Mouse (Mus musculus): ENCODE measurements around the gene Pik3ca. TPM values are rescaled to one million over a fixed set of nuclear protein-coding genes. Genes with fewer than 3 reads are reported as not detected.

The Pik3ca gene
- total RNA-seq, 2 experiments from 2014 or later, result 60.9 to 61.6 TPM

DNA sequence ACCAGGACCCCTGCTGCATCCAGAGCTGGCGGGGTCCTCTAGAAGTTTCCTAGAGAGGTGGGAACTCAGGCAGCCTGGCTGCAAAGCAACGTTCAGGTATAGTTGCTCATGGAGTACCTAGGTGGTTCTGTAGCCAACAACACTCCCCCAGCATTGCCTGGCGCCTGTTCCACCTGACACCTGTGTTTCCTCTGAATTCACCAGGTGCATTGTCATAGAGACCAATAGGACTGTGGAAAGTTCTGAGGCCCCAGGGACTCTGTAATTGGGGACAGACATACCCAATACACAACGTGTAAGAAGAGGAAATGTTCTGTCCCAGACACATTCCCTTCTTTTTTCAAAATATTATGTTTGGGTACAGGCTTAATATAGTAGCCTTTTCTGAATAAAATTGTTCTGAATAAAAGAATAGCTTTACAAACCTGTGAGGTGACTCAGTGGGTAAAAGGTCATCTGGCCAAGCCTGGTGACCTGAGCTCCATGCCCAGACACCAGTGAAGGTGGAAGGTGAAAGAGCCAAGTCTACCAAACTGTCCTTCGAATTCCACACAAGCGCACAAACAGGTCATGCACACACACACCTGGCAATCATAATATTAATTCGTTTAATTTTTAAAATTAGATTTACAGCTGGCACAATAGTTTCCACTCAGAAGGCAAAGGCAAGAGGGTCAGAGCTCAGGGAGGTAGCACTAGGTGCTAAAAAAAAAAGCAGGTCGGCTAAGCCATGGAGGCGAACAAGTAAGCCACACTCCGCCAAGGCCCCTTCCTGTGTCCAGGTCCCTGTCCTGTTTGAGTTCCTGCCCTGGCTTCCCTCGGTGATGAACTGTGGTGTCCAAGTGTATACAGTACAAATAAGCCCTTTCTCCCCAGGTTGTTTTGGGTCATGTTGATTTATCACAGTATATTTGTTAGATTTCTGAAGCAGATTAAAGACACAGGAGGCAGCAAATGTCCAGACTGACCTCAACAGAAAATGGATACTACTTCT, 94.9 kb downstream of the Pik3ca start, which contains the start of gene Kcnmb3:
Gene Kcnmb3, minus strand, starts transcription at position 135 of the 994 bp plus-strand sequence.
- no peak for DNase-seq (ENCODE audit: low spot score in 2 of 2)
- intact Hi-C loops (cut with DNase I), result no loop called here

DNA sequence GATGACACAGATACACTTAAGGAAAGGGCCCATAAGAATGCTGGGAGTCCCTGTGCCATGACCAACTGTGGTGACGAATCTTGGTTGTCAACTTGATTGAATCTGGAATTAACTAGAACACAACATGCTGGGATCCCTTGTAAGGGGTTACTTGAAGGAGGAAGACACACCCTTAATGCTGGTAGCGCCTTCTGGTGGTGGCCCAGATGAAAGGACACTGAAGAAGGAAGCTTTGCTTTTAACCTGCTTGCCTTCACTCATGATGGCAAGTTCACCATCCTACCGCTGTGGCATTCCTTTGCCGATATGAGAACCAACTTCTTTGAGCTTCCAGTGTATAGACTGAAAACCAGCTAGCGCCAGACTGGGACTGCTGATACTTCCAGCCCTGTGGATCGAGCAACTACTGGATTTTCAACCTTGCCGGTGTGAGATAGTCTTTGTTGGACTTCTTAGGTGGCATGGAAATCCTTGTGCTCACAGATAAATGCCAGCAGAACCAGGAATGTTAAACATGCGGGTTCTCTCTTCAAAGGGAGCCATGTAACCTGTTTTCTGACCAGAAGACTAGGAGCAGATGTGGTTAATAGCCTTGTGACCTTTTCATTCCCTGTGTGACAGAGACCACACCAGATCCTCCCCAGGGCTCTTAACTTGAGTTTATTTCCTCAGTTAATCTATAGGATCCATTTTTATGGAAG, 97.1 kb downstream of the Pik3ca start:
- no peak for DNase-seq (ENCODE audit: low spot score in 2 of 2)
- intact Hi-C loops (cut with DNase I), result no loop called here

DNA sequence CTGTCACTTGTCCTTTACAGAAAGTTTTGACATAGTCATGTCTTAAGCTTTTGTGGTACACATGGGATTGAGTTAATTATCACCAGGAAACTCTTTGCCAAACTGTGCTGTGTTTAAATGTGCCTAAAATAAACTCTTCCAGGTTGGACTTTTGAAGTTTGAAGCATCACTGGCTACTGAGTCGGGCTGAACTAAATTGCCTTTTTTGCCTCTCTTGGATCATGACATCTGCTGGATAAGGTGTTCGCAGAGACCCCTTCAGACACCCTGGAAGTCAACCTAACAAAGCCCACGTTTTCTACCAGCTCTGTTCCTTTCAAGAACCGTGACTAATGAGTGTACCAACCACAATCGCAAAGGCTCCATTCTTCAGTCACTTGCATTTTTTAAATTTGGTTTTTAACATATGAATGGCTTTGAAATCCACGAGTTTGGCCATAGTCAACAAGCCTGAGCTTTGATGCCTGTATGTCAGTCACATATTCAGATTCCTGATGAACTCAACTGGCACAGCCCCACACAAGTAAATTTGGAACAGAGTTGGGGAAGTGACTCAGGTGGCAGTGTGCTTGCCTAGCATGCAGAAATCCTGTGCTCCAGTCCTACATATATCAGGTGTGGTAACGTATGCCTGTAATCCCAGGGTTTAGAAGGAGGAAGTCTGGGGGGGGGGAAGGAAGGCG, 97.8 kb downstream of the Pik3ca start:
- no peak for DNase-seq (ENCODE audit: low spot score in 2 of 2)
- intact Hi-C loops (cut with DNase I), result no loop called here

DNA sequence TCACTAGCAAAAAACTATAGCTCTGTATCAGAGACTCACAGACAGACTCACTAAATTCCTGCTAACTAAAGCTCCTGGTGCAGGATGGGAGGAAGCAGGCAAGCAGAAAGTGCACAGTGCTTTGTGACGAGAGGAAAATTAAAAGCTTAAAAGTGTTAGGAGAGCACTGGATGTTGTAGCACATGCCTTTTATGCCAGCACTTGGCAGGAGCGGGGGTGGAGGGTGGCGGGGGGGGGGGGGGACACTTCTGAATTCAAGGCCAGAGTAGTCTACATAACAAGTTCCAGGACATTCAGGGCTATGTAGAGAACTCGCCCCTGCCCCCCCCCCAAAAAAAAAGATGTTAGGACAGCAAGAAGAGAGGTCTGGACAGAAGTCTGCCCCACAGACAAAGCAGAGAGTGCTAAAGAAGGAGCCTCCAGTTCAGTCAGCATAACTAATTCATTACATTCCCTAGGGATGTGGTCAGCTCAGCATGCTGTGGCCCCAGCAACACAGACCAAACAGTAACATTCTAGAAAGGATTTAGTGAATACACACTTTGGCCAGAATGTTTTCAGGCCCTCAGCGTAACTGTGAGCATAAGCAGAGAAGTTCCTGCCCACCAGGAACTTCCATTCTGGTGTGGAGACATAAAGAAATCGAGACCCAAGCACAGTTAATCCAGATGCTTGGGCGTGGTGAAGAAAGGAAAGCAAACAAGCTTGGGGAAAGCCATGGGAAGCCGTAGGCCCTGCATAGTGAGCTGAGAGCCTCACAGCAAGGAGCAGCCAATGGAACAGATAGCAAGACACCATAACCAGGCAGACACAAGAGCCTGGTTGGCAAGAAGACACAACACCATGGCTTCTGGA, 98.6 kb downstream of the Pik3ca start:
- intact Hi-C loops (cut with DNase I), result no loop called here
- no peak for DNase-seq (ENCODE audit: low spot score in 2 of 2)

GRCm38 (mm10) chr3:32496711-32497070, 99.2 kb downstream of the Pik3ca start:
- no peak for DNase-seq (ENCODE audit: low spot score in 2 of 2)
- intact Hi-C loops (cut with DNase I), result no loop called here

DNA sequence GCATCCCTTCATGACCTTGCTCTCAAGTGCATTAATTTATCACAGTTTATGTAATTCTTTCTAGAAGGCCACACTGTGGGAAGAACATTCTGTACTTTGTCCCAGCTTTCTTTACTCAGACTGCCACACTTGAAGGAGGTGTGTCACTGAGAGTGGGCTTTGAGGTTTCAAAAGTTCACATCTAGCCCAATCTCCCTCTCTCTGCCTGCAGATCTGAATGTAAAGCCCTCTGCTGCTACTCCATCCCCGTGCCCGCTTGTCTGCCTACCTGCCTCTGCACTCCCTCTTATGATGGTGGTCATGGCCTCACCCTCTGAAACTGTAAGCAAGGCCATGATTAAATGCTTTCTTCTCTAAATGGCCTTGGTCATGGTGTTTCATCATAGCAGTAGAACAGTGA, 102.9 kb downstream of the Pik3ca start:
- no peak for DNase-seq (ENCODE audit: low spot score in 2 of 2)
- intact Hi-C loops (cut with DNase I), result no loop called here

- intact Hi-C loops (cut with DNase I), result loop anchor here (5.0 kb wide), 1 partner anchor 714 kb away; no protein-coding TSS in a partner anchor
Observed at GRCm38 (mm10) chr3:32505841-32506240, 108.4 kb downstream of the Pik3ca start.

DNA sequence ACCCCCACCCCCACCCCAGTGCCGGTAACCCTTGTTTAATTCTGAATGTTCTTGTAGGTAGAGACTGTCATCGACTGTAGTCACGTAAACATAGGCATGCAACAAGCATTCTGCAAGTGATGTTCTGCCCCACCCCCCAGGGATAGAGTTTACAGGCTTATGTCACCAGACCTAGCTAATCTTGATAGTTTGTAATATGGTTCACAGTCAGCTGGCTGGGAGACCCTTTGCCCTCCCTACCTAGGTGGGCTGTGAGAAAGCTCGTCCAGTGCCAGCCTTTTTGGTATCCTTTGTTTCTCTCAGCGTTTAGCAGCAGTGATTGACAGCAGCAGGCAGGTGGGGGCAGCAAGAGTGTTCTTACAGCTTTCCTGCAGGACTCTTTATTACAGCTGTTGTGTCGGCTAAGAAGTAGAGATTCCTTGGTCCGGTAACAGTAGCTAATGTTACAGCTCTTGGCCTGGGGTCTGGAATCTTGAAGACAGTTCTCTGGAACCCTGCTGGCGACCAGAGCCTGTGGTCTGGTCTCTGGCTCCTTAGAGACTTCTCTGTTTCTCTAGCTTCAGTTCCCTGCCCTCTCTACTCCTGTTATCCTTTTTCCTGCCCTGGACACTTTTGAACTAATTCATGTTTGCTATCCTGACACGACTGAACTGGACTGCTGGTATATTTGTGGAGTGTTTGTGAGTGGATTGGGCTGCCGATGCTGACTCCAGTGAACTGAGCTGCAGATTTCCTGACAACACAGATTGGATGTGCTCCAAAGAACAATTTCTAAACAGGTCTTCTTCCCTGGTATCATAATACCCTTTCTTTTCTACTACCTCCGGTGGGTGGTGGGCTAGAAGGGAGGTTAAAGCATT, 109.1 kb downstream of the Pik3ca start:
- no peak for DNase-seq (ENCODE audit: low spot score in 2 of 2)
- intact Hi-C loops (cut with DNase I), result loop anchor here (5.0 kb wide), 1 partner anchor 714 kb away; no protein-coding TSS in a partner anchor

More at GRCm38 (mm10) chr3:32505841-32506240, 108.4 kb downstream of the Pik3ca start:
- no peak for DNase-seq (ENCODE audit: low spot score in 2 of 2)

DNA sequence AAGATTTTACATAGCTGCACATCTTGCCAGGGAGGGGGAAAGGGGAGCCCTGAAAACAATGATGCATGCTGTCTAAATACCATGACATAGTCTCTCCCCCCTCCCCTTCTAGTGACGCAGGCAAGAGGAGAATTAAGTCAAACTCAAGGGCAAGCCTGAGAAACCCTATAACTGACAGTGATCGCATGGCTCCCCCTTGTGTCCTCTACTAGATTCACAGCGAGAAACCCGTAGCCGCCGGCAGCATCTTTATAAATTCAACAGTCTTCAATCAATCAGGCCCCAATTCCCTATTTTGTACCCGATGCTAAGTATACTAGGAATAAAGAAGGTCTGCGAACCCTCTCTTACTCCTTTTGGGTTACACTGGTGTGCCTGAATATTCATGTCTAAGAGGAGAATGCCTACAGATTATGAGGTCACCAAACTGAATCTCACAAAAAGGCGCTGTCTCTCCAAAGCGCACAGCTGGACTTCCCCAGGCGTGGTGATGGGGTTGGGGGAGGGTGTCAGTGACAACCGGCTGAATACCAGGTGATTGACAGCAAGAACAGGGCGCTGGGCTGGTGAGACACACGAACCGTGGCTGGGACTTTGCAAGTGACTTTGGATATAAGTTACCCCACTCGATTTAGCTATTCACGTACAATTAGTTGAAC, 111.3 kb downstream of the Pik3ca start:
- intact Hi-C loops (cut with DNase I), result loop anchor here (1.0 to 5.0 kb wide), 2 partner anchors 175 to 716 kb away; no protein-coding TSS in a partner anchor
- DNase-seq (ENCODE audit: low spot score in 2 of 2), result peak; percentile 62 to 69

- DNase-seq (ENCODE audit: low spot score in 2 of 2), result no peak
- intact Hi-C loops (cut with DNase I), result loop anchor here (2.0 to 5.0 kb wide), 2 partner anchors 113 to 717 kb away; partner anchors contain the start of gene Pik3ca
Observed at GRCm38 (mm10) chr3:32509496-32510374, 112.3 kb downstream of the Pik3ca start, which contains the start of gene Zfp639. Zfp639 (plus strand) TSS chr3:32510259.

DNA sequence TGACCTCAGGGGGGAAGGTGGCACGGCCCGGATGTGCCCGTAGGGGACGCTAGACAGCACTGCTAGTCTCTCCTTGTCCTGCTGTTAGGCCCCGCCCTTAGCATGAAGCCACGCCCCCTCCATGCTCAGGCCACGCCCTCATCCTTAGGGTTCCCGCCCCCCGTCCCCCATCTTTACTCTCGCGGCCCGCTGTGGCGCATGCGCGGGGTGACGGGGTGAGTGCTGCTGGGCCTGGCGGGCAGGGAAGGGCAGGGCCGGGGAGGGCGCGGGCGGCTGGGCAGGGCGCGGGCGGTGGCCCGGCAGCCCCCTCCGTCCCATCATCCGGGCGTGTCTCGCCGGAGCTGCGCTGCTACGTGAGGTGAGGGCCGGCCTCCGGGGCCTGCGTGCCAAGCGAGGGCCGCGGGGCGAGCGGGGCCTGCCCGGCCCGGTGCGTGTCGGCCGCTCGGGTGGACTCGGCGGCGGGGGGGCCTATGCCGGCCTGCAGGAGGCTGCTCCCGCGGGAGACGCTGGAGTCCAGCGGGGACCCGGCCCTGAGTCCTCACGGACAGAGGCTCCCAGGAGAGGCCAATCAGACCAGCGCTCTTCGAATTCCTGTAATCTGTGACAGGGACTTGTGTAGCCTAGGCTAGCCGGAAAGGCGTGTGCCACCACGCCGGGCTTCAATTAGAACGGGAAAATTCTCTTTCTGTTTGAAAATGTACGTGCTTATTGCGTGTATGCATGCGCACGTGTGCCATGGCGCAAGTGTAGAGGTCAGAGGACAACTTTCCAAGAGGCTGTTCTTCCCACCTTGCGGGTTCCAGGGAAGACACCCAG, 113.1 kb downstream of the Pik3ca start:
- peak; percentile 90 to 92 for DNase-seq (ENCODE audit: low spot score in 2 of 2)
- intact Hi-C loops (cut with DNase I), result loop anchor here (2.0 kb wide), 1 partner anchor 114 kb away; the partner anchor contains the start of gene Pik3ca

GRCm38 (mm10) chr3:32511191-32511550, 113.7 kb downstream of the Pik3ca start:
- peak in 1 of 2 experiments; percentile 26 for DNase-seq (ENCODE audit: low spot score in 2 of 2)
- intact Hi-C loops (cut with DNase I), result loop anchor here (2.0 kb wide), 1 partner anchor 114 kb away; the partner anchor contains the start of gene Pik3ca

DNA sequence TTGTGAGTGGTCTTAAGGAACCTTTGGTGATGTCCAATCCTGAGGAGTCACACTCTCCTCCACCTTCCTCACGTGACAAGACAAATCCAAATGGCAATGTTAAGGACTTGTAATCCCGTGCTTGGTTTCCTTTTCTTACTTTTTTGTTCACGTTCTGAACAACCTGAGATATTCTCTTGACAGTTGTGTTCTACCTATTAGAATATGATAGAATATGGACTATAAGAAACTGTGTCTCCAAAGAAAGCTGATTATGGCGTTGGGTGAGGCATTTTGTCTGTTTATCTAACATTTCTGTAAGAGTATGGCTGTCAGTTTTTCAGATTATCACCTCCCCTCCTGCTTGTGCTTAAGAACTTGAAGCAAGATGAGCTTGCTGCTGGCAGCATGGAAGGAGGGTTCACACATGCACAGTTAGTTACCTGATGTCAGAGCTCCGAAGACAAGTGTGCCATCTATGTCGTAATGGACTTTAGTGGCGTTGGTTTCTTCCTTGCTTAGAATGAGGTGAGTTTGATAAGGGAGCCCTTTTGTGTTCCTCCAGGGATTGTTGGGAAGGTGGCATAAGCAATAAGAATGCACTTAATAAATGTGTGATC, 115.3 kb downstream of the Pik3ca start:
- DNase-seq (ENCODE audit: low spot score in 2 of 2), result no peak
- intact Hi-C loops (cut with DNase I), result no loop called here

DNA sequence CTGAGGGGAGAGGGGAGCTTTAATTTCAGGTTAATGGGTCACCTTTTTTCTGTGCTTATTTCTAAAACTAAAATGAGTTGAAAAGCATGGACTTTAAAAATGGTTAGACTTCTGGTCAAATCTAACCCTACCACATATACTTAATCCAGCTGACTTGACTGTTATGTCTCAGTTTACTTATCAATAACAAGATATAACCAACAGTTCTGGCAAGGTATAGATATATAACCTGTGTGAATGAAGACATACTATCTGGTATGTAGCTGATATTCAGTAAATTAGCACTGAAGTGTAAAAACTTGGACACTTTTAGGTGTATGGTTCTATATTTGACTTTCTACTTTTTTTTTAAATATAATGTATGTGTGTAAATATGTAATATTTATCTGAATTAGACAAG, 116.1 kb downstream of the Pik3ca start:
- no peak for DNase-seq (ENCODE audit: low spot score in 2 of 2)
- intact Hi-C loops (cut with DNase I), result no loop called here

Measured in left cerebral cortex, postnatal 36 days (tissue).